Mouse (Mus musculus): Measurements from ENCODE around the gene Coa6. TPM values are rescaled to one million over a fixed set of nuclear protein-coding genes. Genes with fewer than 3 reads are reported as not detected.
"Not testable (repeated sequence)": the region's sequence is repeated elsewhere in the genome, so short reads cannot be mapped to it uniquely, and the experiment has no call there.

Coa6 gene
- 10 to 100 TPM; 24.2 to 24.6 TPM for total RNA-seq (2021)
- long read RNA-seq, transcript Coa6-201 (2 exons, 747 nt): major isoform, 7 of 7 reads
- long read RNA-seq, partial matches to known transcripts: 0 of 7 reads
- long read RNA-seq, other reads (novel, unspliced or antisense): 0 of 7 reads

- peak; percentile 96 to 98 for DNase-seq (ENCODE audit: low spot score in 2 of 2)
These were observed at the start of gene Coa6 for GRCm38 (mm10) chr8:126422174-126422919. Coa6 (plus strand) TSS chr8:126422515.

GRCm38 (mm10) chr8:126379580-126379979 lies 42.7 kb upstream of the Coa6 start:
- no peak for DNase-seq (ENCODE audit: low spot score in 2 of 2)

- DNase-seq (ENCODE audit: low spot score in 2 of 2): no peak
These were observed 42.2 kb upstream of the Coa6 start for GRCm38 (mm10) chr8:126380141-126380540.

GRCm38 (mm10) chr8:126381299-126381698 lies 41.0 kb upstream of the Coa6 start:
- no peak for DNase-seq (ENCODE audit: low spot score in 2 of 2)

GRCm38 (mm10) chr8:126382216-126382615 lies 40.1 kb upstream of the Coa6 start:
- DNase-seq (ENCODE audit: low spot score in 2 of 2): no peak

GRCm38 (mm10) chr8:126382749-126383148 lies 39.6 kb upstream of the Coa6 start:
- peak in 1 of 2 experiments; percentile 51 for DNase-seq (ENCODE audit: low spot score in 2 of 2)

GRCm38 (mm10) chr8:126387566-126387965 lies 34.7 kb upstream of the Coa6 start:
- no peak for DNase-seq (ENCODE audit: low spot score in 2 of 2)

- no peak for DNase-seq (ENCODE audit: low spot score in 2 of 2)
These were observed 30.8 kb upstream of the Coa6 start for GRCm38 (mm10) chr8:126391541-126391940.

GRCm38 (mm10) chr8:126395386-126395785 lies 26.9 kb upstream of the Coa6 start:
- no peak for DNase-seq (ENCODE audit: low spot score in 2 of 2)

- no peak for DNase-seq (ENCODE audit: low spot score in 2 of 2)
These were observed 26.4 kb upstream of the Coa6 start for GRCm38 (mm10) chr8:126395917-126396316.

GRCm38 (mm10) chr8:126398349-126398748 lies 24.0 kb upstream of the Coa6 start:
- no peak for DNase-seq (ENCODE audit: low spot score in 2 of 2)

- not testable (repeated sequence) for DNase-seq (ENCODE audit: low spot score in 2 of 2)
These were observed 17.8 kb upstream of the Coa6 start for GRCm38 (mm10) chr8:126404550-126404949.

- DNase-seq (ENCODE audit: low spot score in 2 of 2): no peak
These were observed 17.3 kb upstream of the Coa6 start for GRCm38 (mm10) chr8:126405030-126405429.

- DNase-seq (ENCODE audit: low spot score in 2 of 2): no peak
These were observed 1.5 kb upstream of the Coa6 start for GRCm38 (mm10) chr8:126420834-126421233.

GRCm38 (mm10) chr8:126422920-126423300 lies 595 bp downstream of the Coa6 start:
- no peak for DNase-seq (ENCODE audit: low spot score in 2 of 2)

GRCm38 (mm10) chr8:126424163-126424562 lies 1.8 kb downstream of the Coa6 start:
- DNase-seq (ENCODE audit: low spot score in 2 of 2): no peak

GRCm38 (mm10) chr8:126424946-126425345 lies 2.6 kb downstream of the Coa6 start:
- no peak for DNase-seq (ENCODE audit: low spot score in 2 of 2)

GRCm38 (mm10) chr8:126429635-126430034 lies 7.3 kb downstream of the Coa6 start:
- DNase-seq (ENCODE audit: low spot score in 2 of 2): no peak

GRCm38 (mm10) chr8:126433827-126434226 lies 11.5 kb downstream of the Coa6 start:
- peak; percentile 38 to 50 for DNase-seq (ENCODE audit: low spot score in 2 of 2)

- DNase-seq (ENCODE audit: low spot score in 2 of 2): no peak
These were observed 16.6 kb downstream of the Coa6 start for GRCm38 (mm10) chr8:126438937-126439336.

GRCm38 (mm10) chr8:126451158-126451557 lies 28.8 kb downstream of the Coa6 start:
- no peak for DNase-seq (ENCODE audit: low spot score in 2 of 2)

- no peak for DNase-seq (ENCODE audit: low spot score in 2 of 2)
These were observed 33.1 kb downstream of the Coa6 start for GRCm38 (mm10) chr8:126455383-126455782.

- DNase-seq (ENCODE audit: low spot score in 2 of 2): no peak
These were observed 38.0 kb downstream of the Coa6 start for GRCm38 (mm10) chr8:126460274-126460673.

All from layer of hippocampus, adult 18-20 months (tissue).